Mouse (Mus musculus): ENCODE results near the gene Camk2d.

Gene Camk2d

DNA sequence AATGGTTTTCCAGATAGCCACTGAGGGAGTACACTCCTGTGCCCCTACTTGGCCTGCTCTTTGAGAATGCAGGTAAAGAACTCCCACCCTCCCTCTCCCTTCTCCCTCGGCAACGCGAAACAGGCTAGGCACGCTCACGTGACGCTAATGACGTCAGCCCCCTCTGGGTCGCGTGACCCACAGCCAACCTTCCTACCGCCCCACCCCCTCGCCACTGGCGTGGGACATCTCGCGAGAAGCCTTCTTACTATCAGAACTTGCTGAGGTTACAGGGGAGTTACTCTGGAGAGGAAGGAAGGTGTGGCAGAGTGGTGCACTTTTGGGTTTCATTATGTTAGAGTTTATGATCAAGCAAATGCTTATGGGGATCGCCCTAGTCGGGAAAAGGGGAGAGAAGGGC is at the start of gene Camk2d:
Gene Camk2d, plus strand, starts transcription at position 217 of the 400 bp plus-strand sequence.
- DNase-seq (ENCODE audit: low spot score) = peak; percentile 98

- DNase-seq (ENCODE audit: low spot score) = no peak
These were observed 48.2 kb upstream of the Camk2d start for GRCm38 (mm10) chr3:126547941-126548340.

- peak; percentile 49 for DNase-seq (ENCODE audit: low spot score)
These were observed 32.5 kb upstream of the Camk2d start for GRCm38 (mm10) chr3:126563646-126564045.

- no peak for DNase-seq (ENCODE audit: low spot score)
These were observed 25.5 kb upstream of the Camk2d start for GRCm38 (mm10) chr3:126570628-126571027.

DNA sequence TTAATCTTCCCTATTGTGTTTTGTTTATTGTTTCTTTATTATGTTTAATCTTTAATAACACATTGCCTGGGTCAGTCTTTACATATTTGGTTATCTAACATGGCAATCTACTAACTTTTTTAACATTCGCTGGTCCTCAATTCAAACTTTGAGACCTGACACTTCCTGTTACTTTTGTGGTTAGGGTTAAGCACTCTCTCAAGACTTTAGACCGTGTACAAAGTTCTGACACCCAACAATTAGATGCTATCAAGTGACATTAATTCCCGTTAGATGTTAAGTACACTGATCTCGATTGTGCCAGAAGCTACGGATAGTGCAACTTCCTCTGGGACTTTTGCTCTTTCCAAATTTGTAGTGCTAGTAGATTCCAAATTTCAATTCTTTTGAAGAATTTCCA is 23.2 kb upstream of the Camk2d start:
- no peak for DNase-seq (ENCODE audit: low spot score)

DNA sequence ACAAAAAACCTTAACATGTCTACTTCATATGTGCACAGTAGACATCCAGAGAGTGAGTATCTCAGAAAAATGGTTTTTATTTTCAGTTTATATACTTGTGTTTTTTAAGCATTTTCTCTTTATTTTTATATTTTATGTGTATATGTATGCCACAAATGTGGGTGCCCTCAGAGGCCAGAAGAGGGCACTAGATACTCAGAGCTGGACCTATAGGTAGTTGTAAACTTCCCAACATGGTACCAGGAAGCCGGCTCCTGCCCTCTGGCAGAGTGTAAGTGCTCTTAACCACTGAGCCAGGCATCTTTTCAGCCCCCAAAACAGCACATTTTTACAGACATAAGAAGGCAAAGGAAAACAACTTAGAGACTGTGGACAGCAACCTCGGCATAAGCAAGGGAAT is 20.2 kb upstream of the Camk2d start:
- DNase-seq (ENCODE audit: low spot score) = peak; percentile 53

DNA sequence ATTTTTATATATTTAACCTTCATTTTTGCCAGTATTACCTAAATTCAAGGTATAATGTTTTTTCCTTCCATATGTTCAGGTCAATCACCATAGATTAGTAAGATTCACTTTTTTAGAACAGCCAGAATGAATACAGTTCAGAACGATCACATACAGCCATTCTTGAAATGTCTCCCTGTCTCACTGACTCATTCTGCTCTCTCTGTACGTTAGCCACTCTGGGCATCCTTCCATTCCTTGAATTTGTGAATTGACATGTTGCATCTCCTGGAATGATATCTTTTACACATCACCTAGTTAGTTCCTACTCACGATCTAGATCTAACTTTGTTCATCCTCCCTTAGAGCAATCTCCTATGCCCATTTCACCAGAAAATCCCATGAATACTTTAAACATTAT is 10.0 kb upstream of the Camk2d start:
- no peak for DNase-seq (ENCODE audit: low spot score)

DNA sequence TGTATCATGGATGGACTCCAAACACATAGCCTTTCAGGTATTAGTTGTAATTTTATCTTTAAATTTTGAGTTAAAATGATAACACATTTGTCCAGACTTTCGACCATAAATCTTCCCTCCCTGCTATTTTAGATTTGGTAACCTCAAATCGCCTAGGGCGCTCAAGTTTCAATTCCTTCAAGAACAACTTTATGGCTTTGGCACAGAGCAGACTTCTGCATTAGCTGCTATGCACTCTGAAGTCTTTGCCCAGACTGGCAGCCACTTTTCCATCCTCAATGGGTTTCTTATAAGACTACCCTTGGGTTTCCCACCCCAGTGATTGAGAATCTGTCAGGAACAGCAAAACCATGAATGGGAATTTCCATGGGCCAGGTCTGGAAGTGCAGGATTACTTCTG is 8.6 kb upstream of the Camk2d start:
- no peak for DNase-seq (ENCODE audit: low spot score)

DNA sequence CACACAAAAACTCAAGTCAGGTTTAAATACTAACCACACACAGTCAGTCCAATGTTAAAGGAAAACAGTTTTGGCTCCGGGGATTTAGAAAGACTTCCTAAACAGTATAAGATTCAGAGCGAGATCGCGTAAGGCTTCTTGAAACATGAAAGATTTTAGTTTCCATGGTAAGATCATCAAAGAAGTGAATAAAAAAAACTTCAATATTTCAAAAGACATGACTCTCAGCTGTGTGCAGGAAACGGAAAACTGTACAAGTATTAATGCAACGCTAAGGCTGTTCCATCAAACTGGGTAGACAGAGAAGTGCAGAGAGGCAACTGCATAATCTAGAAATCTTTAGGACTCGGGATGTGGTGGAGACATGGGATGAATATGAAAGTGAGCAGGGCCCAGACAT is 6.5 kb upstream of the Camk2d start:
- no peak for DNase-seq (ENCODE audit: low spot score)

DNA sequence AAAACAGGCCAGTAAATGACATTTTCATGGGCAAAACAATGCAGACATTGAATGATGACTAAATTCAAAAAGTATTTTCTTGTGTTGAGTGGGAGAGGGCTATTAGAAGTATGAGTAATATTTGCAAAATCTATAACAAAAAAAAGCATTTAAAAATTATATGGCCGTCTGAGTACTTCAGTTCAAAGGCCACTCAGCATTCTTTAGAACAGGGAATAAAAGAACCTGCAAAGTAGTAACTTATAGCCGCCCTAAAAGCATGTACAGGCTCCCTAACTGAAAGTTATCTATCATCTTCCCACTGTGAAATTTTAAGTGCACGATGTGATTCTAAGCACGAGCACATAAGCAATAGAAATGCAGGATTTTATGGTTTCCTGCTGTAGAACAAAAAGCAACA is 646 bp upstream of the Camk2d start:
- no peak for DNase-seq (ENCODE audit: low spot score)

- peak; percentile 86 for DNase-seq (ENCODE audit: low spot score)
These were observed 524 bp downstream of the Camk2d start for GRCm38 (mm10) chr3:126596491-126597160.

DNA sequence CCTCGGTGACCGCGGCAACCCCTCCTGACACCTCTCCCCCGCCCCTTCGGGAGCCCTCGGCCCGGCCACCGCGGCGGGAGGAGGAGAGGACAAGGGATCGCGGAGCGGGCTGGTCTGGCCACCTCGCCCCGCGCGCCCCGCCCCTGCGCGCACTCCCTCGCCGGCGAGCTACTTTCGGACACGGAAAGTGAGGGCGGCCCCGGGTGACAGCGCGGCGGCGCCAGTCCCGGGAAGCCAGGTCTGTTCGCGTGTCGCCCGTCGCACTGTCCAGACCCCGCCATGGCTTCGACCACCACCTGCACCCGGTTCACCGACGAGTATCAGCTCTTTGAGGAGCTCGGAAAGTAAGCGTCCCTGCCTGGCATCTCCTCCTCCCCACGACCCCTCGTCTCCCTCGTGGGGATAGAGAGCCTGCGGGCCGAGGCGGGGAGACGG is 1.1 kb downstream of the Camk2d start:
- DNase-seq (ENCODE audit: low spot score) = peak; percentile 81

- peak; percentile 46 for DNase-seq (ENCODE audit: low spot score)
These were observed 1.7 kb downstream of the Camk2d start for GRCm38 (mm10) chr3:126597596-126598328.

DNA sequence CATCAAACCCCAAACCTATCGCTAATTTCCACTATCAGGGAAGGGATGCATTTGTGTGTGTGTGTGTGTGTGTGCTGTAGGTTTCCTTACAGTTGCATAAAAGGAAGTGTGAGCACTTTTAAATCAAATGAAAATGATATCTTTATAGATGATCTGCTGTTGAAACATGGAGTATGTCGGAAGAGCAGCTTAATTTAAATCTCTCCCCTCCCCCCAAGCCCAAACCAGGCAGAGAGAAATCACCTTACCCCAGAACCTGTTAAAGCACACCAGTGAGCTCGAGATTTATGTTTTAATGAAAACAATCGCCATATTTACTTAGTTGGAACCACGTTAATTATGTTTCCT is 2.2 kb downstream of the Camk2d start:
- peak; percentile 34 for DNase-seq (ENCODE audit: low spot score)

GRCm38 (mm10) chr3:126598881-126599280 is 2.8 kb downstream of the Camk2d start:
- DNase-seq (ENCODE audit: low spot score) = no peak

DNA sequence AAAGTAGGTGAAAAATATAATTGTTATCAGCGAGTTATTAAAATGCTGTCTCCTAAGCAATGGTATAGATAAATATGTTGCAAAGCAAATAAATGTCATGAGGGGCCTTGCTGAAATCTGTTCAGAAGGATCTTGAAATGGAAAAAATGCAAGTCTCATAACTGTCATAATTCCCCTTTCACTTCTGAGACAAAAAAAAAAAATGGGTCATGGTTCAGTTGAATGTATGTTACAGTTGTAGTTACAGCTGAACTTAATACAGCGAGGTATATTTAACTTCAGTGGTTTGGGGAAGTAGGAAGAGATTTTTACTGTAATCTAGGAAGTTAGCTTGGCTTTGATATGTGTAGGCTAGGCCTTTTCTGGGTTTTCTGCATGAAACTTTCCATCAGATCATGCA is 3.2 kb downstream of the Camk2d start:
- DNase-seq (ENCODE audit: low spot score) = no peak

- peak; percentile 24 for DNase-seq (ENCODE audit: low spot score)
These were observed 3.8 kb downstream of the Camk2d start for GRCm38 (mm10) chr3:126599936-126600335.

GRCm38 (mm10) chr3:126602772-126603171 is 6.7 kb downstream of the Camk2d start:
- DNase-seq (ENCODE audit: low spot score) = no peak

DNA sequence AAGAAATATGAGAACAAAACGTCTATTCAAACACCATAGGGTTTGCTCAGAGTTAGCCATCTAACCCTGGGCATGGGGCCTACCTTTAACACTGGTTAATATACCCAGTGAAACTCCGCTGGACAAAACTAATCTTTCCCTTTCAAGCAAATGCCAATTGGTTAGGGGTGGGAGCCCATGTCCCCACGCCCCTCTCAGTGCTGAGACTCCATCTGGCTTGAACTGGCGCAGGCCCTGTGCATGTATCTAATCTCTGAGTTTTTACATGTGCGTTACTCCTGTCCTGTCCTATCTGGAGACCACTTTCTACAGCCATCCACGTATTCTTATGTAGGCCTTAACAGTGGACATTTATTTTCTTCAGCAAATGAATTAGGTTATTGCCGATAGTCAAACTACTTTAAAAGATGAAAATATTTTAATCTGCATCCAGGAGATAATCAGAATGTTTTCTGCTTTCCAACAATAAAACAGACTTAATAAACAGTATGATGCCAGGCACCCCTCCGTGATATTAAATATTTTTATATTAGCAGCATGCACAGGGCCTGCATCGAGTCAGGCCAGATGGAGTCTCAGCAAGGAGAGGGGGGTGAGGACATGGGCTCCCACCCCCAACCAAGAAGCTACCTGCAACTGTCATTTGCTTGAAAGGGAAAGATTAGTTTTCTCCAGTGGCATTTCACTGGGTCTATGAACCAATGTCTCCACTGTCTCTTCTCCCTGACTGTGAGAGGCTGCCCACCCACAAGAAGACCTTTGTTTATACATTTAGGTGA is 8.7 kb downstream of the Camk2d start:
- DNase-seq (ENCODE audit: low spot score) = no peak

DNA sequence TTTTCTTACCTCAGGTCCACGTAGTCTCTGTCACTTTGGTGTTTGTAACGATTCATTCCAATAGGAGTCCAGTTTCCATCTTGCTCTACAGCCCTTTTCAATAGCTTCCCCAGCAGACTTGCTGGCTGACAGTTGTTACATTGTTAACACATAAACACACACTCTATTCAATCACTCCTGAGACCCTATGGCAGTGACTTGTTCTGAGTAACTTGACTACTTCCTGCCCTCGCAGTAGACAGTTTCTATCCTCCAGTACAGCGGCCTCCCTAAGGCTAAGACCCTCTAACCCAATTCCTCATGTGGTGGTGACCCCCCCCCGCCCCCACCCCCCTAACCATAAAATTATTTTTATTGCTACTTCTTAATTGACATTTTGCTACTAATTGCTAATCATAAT is 13.2 kb downstream of the Camk2d start:
- no peak for DNase-seq (ENCODE audit: low spot score)

DNA sequence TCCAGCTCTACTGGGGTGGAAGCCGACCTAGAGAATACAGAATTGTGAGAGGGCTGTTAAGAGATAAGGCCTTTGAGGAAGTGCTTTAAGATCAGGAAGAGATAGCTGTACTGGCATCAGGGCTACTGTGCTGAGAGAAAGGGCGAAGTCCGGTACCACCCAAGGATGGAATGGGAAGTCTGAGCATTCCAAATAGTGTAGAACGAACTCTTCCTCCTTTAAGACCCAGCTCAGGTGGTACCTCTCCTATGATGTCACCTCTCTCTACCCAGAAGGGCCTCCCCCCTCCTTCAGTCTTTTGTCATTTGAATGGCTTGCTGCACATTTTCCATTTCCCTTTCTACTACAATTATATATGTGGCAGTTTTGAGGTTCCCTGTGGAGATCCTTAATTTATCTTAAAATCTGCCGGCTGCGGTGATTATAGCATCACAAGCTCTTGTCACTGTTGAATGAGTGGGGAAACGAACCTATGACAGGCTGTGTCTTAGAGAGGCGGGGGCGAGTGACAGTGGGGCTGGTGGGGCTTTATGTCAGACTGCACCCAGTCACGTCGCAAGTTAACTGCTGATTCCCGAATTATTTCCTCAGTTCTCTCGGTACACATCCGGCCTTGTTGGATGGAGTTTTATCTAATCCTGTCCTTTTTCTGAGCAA is 13.8 kb downstream of the Camk2d start:
- no peak for DNase-seq (ENCODE audit: low spot score)

GRCm38 (mm10) chr3:126611624-126612023 is 15.5 kb downstream of the Camk2d start:
- DNase-seq (ENCODE audit: low spot score) = no peak

Data from retina, embryonic 14.5 days (tissue).